Mouse (Mus musculus): Measurements from ENCODE around the gene Ppm1b.

GRCm38 (mm10) chr17:84987834-84988410, 31.4 kb downstream of the Ppm1b start:
- TF ChIP-seq GATA1 (IDR thresholded peaks at IDR 0.05; ENCODE audit: borderline replicate concordance, low read length): no peak
- TF ChIP-seq FLI1 (IDR thresholded peaks at IDR 0.05; ENCODE audit: low read length): no peak
